Mouse (Mus musculus) lung, postnatal 0 days (tissue): ENCODE results near the gene Dpy19l3. TPM values are rescaled to one million over a fixed set of nuclear protein-coding genes. Genes with fewer than 3 reads are reported as not detected.

Experiments used
- ATAC-seq: fragments of 200-750 bp; cut with Nextera tagmentation; 2 replicates; pipeline ENCODE4 v1.8.0; 2017; ENCODE audit warnings: moderate library complexity
- DNase-seq: peaks from one replicate; pipeline ENCODE4 v3.0.0-alpha.2; 2016; ENCODE audit warnings: low spot score
- H3K27ac ChIP-seq: fragments of 300-500 bp; sonication (generic); 2 replicates; pipeline ENCODE4 v1.5.1; 2014; ENCODE audit warnings: antibody characterized with exemption, mild to moderate bottlenecking, low read length, mixed read lengths
- H3K27me3 ChIP-seq: fragments of 300-500 bp; sonication (generic); replicated peaks from 2 replicates; pipeline ENCODE4 v1.6.1; 2014; ENCODE audit warnings: low read length, mixed read lengths; ENCODE audit not compliant: insufficient read depth
- H3K36me3 ChIP-seq: fragments of 300-500 bp; sonication (generic); 2 replicates; pipeline ENCODE4 v1.6.1; 2014; ENCODE audit warnings: low read length, mixed read lengths; ENCODE audit not compliant: insufficient read depth
- H3K4me1 ChIP-seq: fragments of 300-500 bp; sonication (generic); 2 replicates; pipeline ENCODE4 v1.6.1; 2014; ENCODE audit warnings: antibody characterized with exemption, low read depth, low read length, mixed read lengths; ENCODE audit not compliant: insufficient read depth
- H3K4me2 ChIP-seq: fragments of 300-500 bp; sonication (generic); replicated peaks from 2 replicates; pipeline ENCODE4 v1.6.1; 2014; ENCODE audit warnings: low read depth, mild to moderate bottlenecking, low read length, moderate library complexity, mixed read lengths
- H3K4me3 ChIP-seq: fragments of 300-500 bp; sonication (generic); 2 replicates; pipeline ENCODE4 v1.5.1; 2014; ENCODE audit warnings: low read depth, low read length
- H3K9ac ChIP-seq: fragments of 300-500 bp; sonication (generic); replicated peaks from 2 replicates; pipeline ENCODE4 v1.6.1; 2014; ENCODE audit warnings: low read depth, mild to moderate bottlenecking
- H3K9me3 ChIP-seq: fragments of 300-500 bp; sonication (generic); 2 replicates; pipeline ENCODE4 v1.6.1; 2016; ENCODE audit warnings: low read length, mixed read lengths
- CTCF ChIP-seq: IDR thresholded peaks from 2 replicates; pipeline ENCODE4 v1.5.1; 2016; ENCODE audit warnings: antibody characterized with exemption, mild to moderate bottlenecking
- EP300 ChIP-seq: IDR thresholded peaks from 2 replicates; pipeline ENCODE4 v1.6.1; 2016; ENCODE audit warnings: antibody characterized with exemption, mild to moderate bottlenecking, control low read depth
- WGBS: fragments of 180-500 bp; shearing (Covaris S2); extraction: QIAGEN DNeasy Blood & Tissue Kit; methylation state at CpG from one replicate; pipeline ENCODE4 v1.1.7; 2014; 5-methylcytosine and 5-hydroxymethylcytosine counted together
- polyA plus RNA-seq: library from polyadenylated mRNA; unstranded; fragments of >200 nt; fragmentation: Nextera tagmentation; extraction: Ambion mirVana; gene quantifications from 2 replicates; pipeline ENCODE4 v1.2.1, GENCODE M21; 2015

Gene Dpy19l3
- polyA plus RNA-seq, 1 experiment from 2014 or later = 14.3 TPM

DNA sequence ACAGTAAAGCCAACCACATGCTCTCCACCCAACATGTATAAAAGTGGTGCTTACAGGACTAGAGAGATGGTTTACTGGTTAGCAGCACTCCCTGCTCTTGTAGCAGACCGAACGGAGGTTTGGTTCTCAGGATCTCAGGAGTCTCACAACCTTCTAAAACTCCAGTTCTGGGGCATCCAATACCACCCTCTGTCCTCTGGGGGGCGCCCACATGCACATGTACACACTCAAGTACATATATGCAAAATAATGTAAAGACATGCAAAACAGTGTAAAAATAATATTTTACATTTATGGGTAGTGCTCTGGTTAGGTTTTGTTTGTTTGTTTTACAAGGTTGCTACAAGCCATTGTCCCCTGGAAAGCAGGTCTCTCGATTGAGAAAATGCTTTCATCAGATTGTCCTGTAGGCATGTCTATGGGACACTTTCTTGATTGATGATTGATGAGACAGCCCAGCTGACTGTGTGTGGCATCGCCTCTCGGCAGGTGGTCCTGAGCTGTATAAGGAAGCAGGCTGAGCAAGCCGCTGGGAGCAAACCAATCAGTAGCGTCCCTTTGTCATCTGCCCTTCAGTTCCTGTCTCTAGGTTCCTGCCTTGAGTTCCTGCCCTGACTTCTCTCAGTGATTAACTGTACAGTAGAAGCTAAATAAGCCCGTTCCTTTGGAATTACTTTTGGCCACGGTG is 102.5 kb downstream of the Dpy19l3 start:
- DNase-seq (no peak), ATAC-seq (no peak)
- H3K27me3 ChIP-seq = no peaks in the 10 kb centered on the region
- H3K4me1 ChIP-seq = no peaks in the 10 kb centered on the region
- no peak overlapping the region for H3K9ac ChIP-seq
- H3K4me3 ChIP-seq = no peak overlapping the region
- no peaks in the 10 kb centered on the region for H3K36me3 ChIP-seq
- 71% methylated on average over 10 of the region's 10 CpGs for WGBS
- TF ChIP-seq CTCF = peak; percentile 35
- no peak for TF ChIP-seq EP300
- no peak overlapping the region for H3K27ac ChIP-seq
- no peaks in the 10 kb centered on the region for H3K9me3 ChIP-seq
- H3K4me2 ChIP-seq = no peak overlapping the region

DNA sequence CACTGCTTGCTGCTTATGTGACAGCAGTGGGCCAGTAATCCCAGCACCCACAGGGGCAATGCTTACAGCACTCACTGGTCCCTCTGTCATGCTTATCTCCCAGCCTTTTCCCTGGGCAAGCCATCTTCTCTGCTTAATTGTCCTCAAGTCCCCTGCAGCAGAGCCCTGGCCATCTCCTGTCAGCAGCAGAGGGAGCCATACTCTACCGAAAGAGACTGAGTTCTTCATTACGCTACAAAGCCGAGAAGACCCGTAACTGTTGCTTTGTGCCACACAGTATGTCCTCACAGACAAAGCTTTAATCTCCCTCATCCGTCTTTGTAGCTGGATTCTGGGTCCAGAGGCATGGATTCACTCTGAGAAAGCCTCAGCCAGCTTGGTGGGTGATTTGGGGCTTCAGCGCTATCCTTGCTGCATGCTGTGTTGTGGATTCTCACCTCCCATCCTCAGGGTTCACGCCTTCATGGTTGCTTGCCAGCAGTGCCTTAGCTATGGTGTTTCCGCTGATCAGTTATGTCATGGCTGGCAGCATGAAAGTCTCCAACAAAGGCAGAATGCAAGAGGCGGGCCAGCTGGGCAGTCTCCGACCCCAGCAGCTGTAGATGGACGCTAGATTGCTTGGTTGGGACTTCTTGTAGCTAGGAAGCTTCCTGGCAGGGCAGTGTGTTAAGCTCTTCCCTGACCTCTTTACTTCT is 103.4 kb downstream of the Dpy19l3 start:
- Histone ChIP-seq H3K27ac (no peak overlapping the region), H3K4me3 (no peak overlapping the region), H3K27me3 (no peaks in the 10 kb centered on the region), H3K9me3 (no peaks in the 10 kb centered on the region), H3K4me2 (no peak overlapping the region), H3K36me3 (no peaks in the 10 kb centered on the region), H3K4me1 (no peaks in the 10 kb centered on the region), H3K9ac (no peak overlapping the region)
- no peak for TF ChIP-seq EP300
- TF ChIP-seq CTCF = peak; percentile 39
- peak; percentile 15 for DNase-seq
- no peak for ATAC-seq
- WGBS = 64% methylated on average over 11 of the region's 11 CpGs

DNA sequence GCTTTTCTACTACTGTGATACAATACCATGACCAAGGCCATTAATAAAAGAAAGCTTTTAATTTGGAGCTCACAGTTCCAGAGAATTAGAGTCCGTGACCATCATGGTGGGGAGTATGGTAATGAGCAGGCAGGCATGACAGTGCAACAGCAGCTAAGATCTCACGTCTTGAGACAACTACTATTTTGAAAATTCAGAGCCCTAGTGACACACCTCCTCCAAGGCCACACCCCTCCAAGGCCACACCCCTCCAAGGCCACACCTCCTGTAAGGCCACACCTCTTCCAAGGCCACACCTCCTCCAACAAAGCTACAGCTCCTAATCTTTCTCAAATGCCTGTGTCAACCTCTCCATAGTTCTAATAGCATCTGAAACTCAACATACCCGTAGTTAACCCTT is 105.2 kb downstream of the Dpy19l3 start:
- 37% methylated on average over 3 of the region's 3 CpGs for WGBS
- no peak for TF ChIP-seq CTCF
- TF ChIP-seq EP300 = no peak
- Histone ChIP-seq H3K4me3 (no peak overlapping the region), H3K27me3 (no peaks in the 10 kb centered on the region), H3K9me3 (no peaks in the 10 kb centered on the region), H3K27ac (no peak overlapping the region), H3K36me3 (no peaks in the 10 kb centered on the region), H3K9ac (no peak overlapping the region), H3K4me1 (no peaks in the 10 kb centered on the region), H3K4me2 (no peak overlapping the region)
- peak; percentile 20; the same call in 1 of the 2 replicates for ATAC-seq
- peak; percentile 74 for DNase-seq

DNA sequence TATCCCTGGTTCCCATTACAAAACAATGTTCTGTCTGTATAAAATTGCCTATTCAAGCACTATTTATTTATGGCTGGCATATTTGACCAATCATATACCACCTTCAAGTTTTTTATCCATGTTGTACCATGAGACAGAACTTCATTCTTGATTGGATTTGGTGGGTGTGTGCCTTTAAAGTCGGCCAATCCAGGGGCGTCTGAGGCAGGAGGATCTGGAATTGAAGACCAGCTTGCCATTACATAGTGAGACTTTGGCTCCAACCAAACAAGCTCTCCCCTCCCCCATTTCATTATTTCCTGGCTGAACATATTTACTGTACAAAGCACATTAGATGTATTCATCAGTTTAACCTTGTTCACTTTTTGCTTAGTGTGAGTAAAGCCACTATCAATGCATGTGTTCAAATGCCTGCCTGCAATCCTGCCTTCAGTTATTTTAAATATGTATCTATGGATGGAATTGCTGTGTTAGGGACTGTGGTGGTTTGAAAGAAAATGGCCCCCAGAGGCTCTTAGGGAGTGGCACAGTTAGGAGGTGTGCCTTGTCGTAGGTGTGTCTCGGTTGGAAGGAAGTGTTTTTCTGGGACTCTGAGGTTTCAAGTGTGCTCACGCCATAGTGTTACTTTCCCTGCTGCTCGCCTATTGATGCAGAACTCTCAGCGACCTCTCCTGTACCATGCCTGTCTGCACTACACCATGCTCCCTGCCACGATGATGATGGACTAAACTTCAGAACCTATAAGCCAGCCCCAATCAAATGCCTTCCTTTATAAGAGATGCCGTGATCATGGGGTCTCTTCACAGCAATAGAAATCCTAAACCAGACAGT is 105.8 kb downstream of the Dpy19l3 start:
- WGBS = 64% methylated on average over 9 of the region's 9 CpGs
- no peaks in the 10 kb centered on the region for H3K4me1 ChIP-seq
- no peak overlapping the region for H3K9ac ChIP-seq
- H3K9me3 ChIP-seq = no peaks in the 10 kb centered on the region
- no peak overlapping the region for H3K4me3 ChIP-seq
- ATAC-seq (no peak), DNase-seq (no peak)
- 0 out of 2 replicates have a peak, but pooled peaks cover 3% of the 10 kb centered on the region for H3K36me3 ChIP-seq
- TF ChIP-seq EP300 = no peak
- no peak for TF ChIP-seq CTCF
- H3K4me2 ChIP-seq = no peak overlapping the region
- H3K27ac ChIP-seq = no peak overlapping the region
- H3K27me3 ChIP-seq = no peaks in the 10 kb centered on the region

DNA sequence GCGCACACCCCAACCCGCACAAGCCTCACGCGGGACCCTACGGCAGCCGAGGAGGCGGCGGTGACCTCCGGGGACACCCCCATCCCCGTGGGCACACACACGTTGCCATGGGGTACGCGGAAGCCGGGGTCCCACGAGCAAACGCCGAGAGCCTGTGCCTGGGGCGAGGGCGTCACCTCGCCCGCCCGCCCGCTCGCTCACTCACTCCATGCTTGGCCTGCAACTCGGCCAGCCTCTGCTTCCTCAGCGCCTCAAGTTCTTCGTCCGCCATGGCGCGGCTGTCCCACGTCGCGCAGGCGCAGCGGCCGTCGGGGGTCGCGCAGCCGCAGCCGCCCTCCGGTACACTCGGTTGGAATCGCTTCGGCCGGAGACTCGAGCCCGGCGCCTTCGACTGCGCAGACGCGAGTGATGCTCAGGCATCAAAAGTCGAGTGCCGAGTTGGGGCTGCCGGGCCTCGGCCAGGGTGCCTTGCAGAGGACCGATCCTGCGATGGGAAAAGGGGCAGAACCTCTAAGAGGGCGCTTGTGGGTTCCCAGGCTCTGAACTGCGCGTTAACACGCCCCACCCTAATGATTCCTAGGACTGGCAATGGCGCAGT is 107.1 kb downstream of the Dpy19l3 start, which contains the start of gene Pdcd5:
Pdcd5 (minus strand) TSS at position 421 of the 598 bp plus-strand sequence.
- Histone ChIP-seq H3K27ac (peak within 1 kb of the TSS; percentile 77), H3K4me2 (peak within 1 kb of the TSS; percentile 83), H3K9ac (peak within 1 kb of the TSS; percentile 89), H3K36me3 (0 out of 2 replicates have a peak, but pooled peaks cover 6% of the 10 kb centered on the region), H3K4me1 (no peaks in the 10 kb centered on the region), H3K9me3 (no peaks in the 10 kb centered on the region), H3K27me3 (no peaks in the 10 kb centered on the region), H3K4me3 (peak within 1 kb of the TSS; percentile 91)
- TF ChIP-seq CTCF (peak; percentile 0; the same call in 1 of the 2 replicates), EP300 (no peak)
- peak; percentile 95 for DNase-seq
- 2% methylated on average over 41 of the region's 64 CpGs for WGBS
- ATAC-seq = peak; percentile 94
